Mouse (Mus musculus) adrenal gland, postnatal 10 days (tissue): ENCODE data around the gene Lrrc8d. TPM values are rescaled to one million over a fixed set of nuclear protein-coding genes. Genes with fewer than 3 reads are reported as not detected.
"Not testable (repeated sequence)": the region's sequence is repeated elsewhere in the genome, so short reads cannot be mapped to it uniquely, and the experiment has no call there.

ENCODE experiments used
- DNase-seq: peaks from one replicate; pipeline ENCODE4 v3.0.0; 2021; ENCODE audit warnings: mixed read lengths
- total RNA-seq, 2 experiments: library from RNA; stranded (reverse); gene quantifications; 2 replicates each; pipeline ENCODE4 v1.2.3; 2021

Gene Lrrc8d
- total RNA-seq, 2 experiments from 2014 or later, result 61.3 to 77.2 TPM

- peak; percentile 87 for DNase-seq
Measured at GRCm38 (mm10) chr5:105684861-105685600, 14.7 kb upstream of the Lrrc8d start.

- not testable (repeated sequence) for DNase-seq
Measured at GRCm38 (mm10) chr5:105685780-105686305, 13.9 kb upstream of the Lrrc8d start.

GRCm38 (mm10) chr5:105686331-105686995 lies 13.3 kb upstream of the Lrrc8d start:
- no peak for DNase-seq

GRCm38 (mm10) chr5:105690502-105691454 lies 9.0 kb upstream of the Lrrc8d start:
- DNase-seq, result no peak

- peak; percentile 52 for DNase-seq
Measured at GRCm38 (mm10) chr5:105691645-105692044, 8.1 kb upstream of the Lrrc8d start.

GRCm38 (mm10) chr5:105694339-105694930 lies 5.3 kb upstream of the Lrrc8d start:
- DNase-seq, result no peak

- no peak for DNase-seq
Measured at GRCm38 (mm10) chr5:105696049-105696448, 3.7 kb upstream of the Lrrc8d start.

- no peak for DNase-seq
Measured at GRCm38 (mm10) chr5:105697886-105698285, 1.9 kb upstream of the Lrrc8d start.

- DNase-seq, result peak; percentile 66
Measured at GRCm38 (mm10) chr5:105698694-105699093, 1.1 kb upstream of the Lrrc8d start.

GRCm38 (mm10) chr5:105700070-105700851 lies 492 bp downstream of the Lrrc8d start:
- peak; percentile 92 for DNase-seq

GRCm38 (mm10) chr5:105701326-105701725 lies 1.6 kb downstream of the Lrrc8d start:
- DNase-seq, result no peak

GRCm38 (mm10) chr5:105701844-105702243 lies 2.1 kb downstream of the Lrrc8d start:
- peak; percentile 84 for DNase-seq

- no peak for DNase-seq
Measured at GRCm38 (mm10) chr5:105702580-105703285, 3.0 kb downstream of the Lrrc8d start.

- DNase-seq, result no peak
Measured at GRCm38 (mm10) chr5:105703286-105703655, 3.5 kb downstream of the Lrrc8d start.

- peak; percentile 51 for DNase-seq
Measured at GRCm38 (mm10) chr5:105704573-105704972, 4.8 kb downstream of the Lrrc8d start.

GRCm38 (mm10) chr5:105706635-105707034 lies 6.9 kb downstream of the Lrrc8d start:
- no peak for DNase-seq

GRCm38 (mm10) chr5:105708276-105708675 lies 8.5 kb downstream of the Lrrc8d start:
- no peak for DNase-seq

GRCm38 (mm10) chr5:105710473-105710872 lies 10.7 kb downstream of the Lrrc8d start:
- DNase-seq, result no peak

- DNase-seq, result no peak
Measured at GRCm38 (mm10) chr5:105714446-105714845, 14.7 kb downstream of the Lrrc8d start.

GRCm38 (mm10) chr5:105715095-105715494 lies 15.3 kb downstream of the Lrrc8d start:
- no peak for DNase-seq
